Mouse (Mus musculus) liver, postnatal 0 days (tissue): ENCODE measurements at regions not wholly inside any gene's neighbourhood (a gene's known extent, or its start where the extent isn't known, plus 50 kb on each side); places are given as distances from the start of the nearest gene placed in this dataset.

Experiments used
- CTCF ChIP-seq: sonication (generic); IDR thresholded peaks from 2 replicates; pipeline ENCODE4 v1.5.1; 2016; ENCODE audit warnings: antibody characterized with exemption, low read depth
- EP300 ChIP-seq: IDR thresholded peaks from 2 replicates; pipeline ENCODE4 v1.6.1; 2016; ENCODE audit warnings: antibody characterized with exemption, low read depth, mild to moderate bottlenecking

DNA sequence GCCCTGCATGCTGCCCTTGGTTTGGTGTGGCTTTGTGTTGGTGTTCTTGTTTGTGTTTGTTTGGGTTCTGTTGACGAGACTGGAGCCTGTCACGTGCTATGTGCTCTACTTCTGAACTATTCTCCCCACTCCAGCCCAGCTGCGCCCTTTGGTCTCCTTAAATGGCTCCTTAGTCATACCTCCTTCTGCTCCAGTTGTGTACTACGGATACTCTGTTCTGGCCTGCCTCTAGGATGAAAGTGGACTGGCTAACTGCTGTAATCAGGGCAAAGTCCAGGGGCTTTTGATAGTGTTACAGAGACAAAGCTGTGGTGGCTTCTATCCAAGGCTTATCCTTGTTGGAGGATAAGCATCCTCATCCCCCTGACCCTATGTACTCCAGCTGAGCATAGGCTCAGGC, 92.0 kb downstream of the Ddx3x start:
- no peak for TF ChIP-seq CTCF
- no peak for TF ChIP-seq EP300
